Mouse (Mus musculus) heart, postnatal 0 days (tissue): ENCODE measurements around the gene Nfib.
A peak's percentile ranks its signal among the peaks of the same experiment; 100 is the strongest.

Experiments used
- CTCF ChIP-seq: IDR thresholded peaks from 2 replicates; pipeline ENCODE4 v1.5.1; 2016; ENCODE audit warnings: antibody characterized with exemption, control low read depth, low read depth
- EP300 ChIP-seq: IDR thresholded peaks from 2 replicates; pipeline ENCODE4 v1.6.1; 2016; ENCODE audit warnings: antibody characterized with exemption, low read depth

DNA sequence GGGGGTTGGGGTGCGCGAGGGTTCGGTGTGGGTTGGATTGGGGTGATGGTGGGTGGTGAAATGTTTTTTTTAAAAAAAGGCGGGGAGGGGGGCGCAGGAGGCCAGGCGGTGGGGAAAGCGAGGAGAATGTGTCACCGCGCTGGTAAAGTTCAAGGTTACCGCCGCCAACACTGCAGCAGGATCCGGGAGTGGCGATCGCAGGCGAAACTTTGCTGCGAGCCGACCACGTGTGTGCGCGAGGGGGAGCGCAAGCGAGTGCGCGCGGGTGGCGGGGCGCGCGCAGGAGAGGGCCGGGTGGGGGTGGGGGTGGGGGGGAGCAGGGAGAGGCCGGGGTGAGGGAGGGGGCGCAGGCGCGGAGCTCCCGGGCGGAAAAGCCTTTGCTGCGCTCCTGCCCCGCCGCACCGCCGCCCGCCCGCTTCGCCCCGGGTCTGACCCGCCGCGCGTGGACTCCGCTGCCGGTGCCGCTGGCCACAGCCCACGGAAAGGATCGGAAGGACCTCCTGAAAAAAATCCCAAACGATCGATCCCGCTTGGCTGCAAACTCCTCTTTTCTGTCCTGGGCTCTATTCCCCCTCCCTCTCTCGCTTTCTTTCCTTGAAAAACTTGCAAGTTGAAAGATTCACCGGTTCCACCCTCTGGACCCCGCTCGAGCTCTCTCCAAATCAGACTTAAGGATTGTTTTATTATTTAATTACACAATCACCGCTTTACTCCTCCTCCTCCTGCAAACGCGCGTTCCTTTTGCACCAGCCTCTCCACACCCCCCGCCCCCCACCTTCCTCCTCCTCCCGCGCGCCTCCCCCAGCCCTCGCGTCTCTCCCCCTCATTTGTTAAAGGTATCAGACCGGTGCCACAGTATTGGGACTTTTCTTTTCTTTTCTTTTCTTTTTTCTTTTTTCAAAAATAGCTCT is 200.2 kb downstream of the Nfib start:
- TF ChIP-seq CTCF (no peak), EP300 (peak; percentile 36; the same call in 1 of the 2 replicates)
